Mouse (Mus musculus) hindbrain, embryonic 14.5 days (tissue): Measurements from ENCODE around the gene Phf11d. TPM values are rescaled to one million over a fixed set of nuclear protein-coding genes. Genes with fewer than 3 reads are reported as not detected.
"Not testable (repeated sequence)": the region's sequence is repeated elsewhere in the genome, so short reads cannot be mapped to it uniquely, and the experiment has no call there.

Experiments
- ATAC-seq: fragments of 200-750 bp; cut with Nextera tagmentation; 2 replicates; pipeline ENCODE4 v1.8.0; 2017; ENCODE audit warnings: moderate number of reproducible peaks, mild to moderate bottlenecking, moderate TSS enrichment, moderate library complexity; ENCODE audit not compliant: low FRiP score
- DNase-seq: peaks from one replicate; pipeline ENCODE4 v3.0.0-alpha.2; 2015; ENCODE audit warnings: low spot score
- H3K27ac ChIP-seq: fragments of 300-500 bp; sonication (generic); 2 replicates; pipeline ENCODE4 v1.5.1; 2014; ENCODE audit warnings: mild to moderate bottlenecking, moderate library complexity
- H3K27me3 ChIP-seq: fragments of 300-500 bp; sonication (generic); 2 replicates; pipeline ENCODE4 v1.6.1; 2014; ENCODE audit warnings: mild to moderate bottlenecking, low read length, mixed read lengths; ENCODE audit not compliant: control insufficient read depth, insufficient read depth
- H3K36me3 ChIP-seq: fragments of 300-500 bp; sonication (generic); replicated peaks from 2 replicates; pipeline ENCODE4 v1.6.1; 2014; ENCODE audit not compliant: control insufficient read depth, insufficient read depth
- H3K4me1 ChIP-seq: fragments of 300-500 bp; sonication (generic); replicated peaks from 2 replicates; pipeline ENCODE4 v1.6.1; 2014; ENCODE audit warnings: antibody characterized with exemption, low read length, mixed read lengths; ENCODE audit not compliant: control insufficient read depth, insufficient read depth
- H3K4me2 ChIP-seq: fragments of 300-500 bp; sonication (generic); replicated peaks from 2 replicates; pipeline ENCODE4 v1.6.1; 2014; ENCODE audit warnings: mild to moderate bottlenecking, moderate library complexity
- H3K4me3 ChIP-seq: fragments of 300-500 bp; sonication (generic); replicated peaks from 2 replicates; pipeline ENCODE4 v1.5.1; 2014; ENCODE audit warnings: mild to moderate bottlenecking, low read length
- H3K9ac ChIP-seq: fragments of 300-500 bp; sonication (generic); 2 replicates; pipeline ENCODE4 v1.6.1; 2014
- H3K9me3 ChIP-seq: fragments of 300-500 bp; sonication (generic); 2 replicates; pipeline ENCODE4 v1.6.1; 2016; ENCODE audit warnings: low read length; ENCODE audit not compliant: control insufficient read depth
- WGBS: fragments of 180-500 bp; shearing (Covaris S2); extraction: QIAGEN DNeasy Blood & Tissue Kit; methylation state at CpG from one replicate; pipeline ENCODE4 v1.1.7; 2014; 5-methylcytosine and 5-hydroxymethylcytosine counted together
- polyA plus RNA-seq: library from polyadenylated mRNA; unstranded; fragments of >200 nt; fragmentation: Nextera tagmentation; extraction: Ambion mirVana; gene quantifications from 2 replicates; pipeline ENCODE4 v1.2.1, GENCODE M21; 2014

Gene Phf11d
- polyA plus RNA-seq, 1 experiment from 2014 or later, result 0.60 TPM

DNA sequence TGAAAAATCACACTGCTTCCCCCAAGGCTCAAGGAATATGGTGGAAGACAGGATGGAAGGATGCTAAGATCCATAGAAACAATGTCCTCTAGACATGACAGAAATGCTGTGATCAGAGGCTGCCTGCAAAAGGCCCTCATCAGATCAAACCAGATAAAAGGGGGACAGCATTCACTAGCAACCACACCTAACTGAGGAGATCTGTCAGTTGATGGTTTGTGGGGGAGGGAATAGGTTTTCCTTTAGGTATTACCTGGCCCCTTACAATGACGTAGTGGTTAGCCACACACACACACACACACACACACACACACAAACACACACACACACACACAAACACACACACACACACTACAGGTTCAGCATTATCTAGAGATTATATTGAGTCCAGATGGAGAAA is 25.7 kb downstream of the Phf11d start:
- Histone ChIP-seq H3K9me3 (no peaks in the 10 kb centered on the region), H3K4me2 (no peak overlapping the region), H3K27ac (no peak overlapping the region), H3K36me3 (no peaks in the 10 kb centered on the region), H3K4me3 (no peak overlapping the region), H3K9ac (no peak overlapping the region), H3K4me1 (no peaks in the 10 kb centered on the region), H3K27me3 (no peaks in the 10 kb centered on the region)
- WGBS, result 85% methylated on average over 1 of the region's 1 CpGs
- ATAC-seq (no peak), DNase-seq (no peak)

DNA sequence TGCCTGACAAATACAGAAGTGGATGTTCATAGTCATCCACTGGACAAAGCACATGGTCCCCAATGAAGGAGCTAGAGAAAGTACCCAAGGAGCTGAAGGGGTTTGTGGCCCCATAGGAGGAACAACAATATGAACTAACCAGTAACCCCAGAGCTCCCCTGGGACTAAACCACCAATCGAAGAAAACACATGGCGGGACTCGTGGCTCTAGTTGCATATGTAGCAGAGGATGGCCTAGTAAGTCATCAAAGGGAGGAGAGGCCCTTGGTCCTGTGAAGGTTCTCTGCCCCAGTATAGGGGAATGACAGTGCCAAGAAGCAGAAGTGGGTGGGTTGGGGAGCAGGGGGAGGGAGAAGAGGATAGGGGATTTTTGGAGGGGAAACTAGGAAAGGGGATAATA is 29.2 kb downstream of the Phf11d start:
- H3K4me2 ChIP-seq, DNase-seq, H3K4me1 ChIP-seq, H3K27me3 ChIP-seq, H3K9me3 ChIP-seq, ATAC-seq, H3K36me3 ChIP-seq, H3K9ac ChIP-seq, H3K27ac ChIP-seq, H3K4me3 ChIP-seq: not testable (repeated sequence)
- WGBS, result 88% methylated on average over 3 of the region's 3 CpGs

DNA sequence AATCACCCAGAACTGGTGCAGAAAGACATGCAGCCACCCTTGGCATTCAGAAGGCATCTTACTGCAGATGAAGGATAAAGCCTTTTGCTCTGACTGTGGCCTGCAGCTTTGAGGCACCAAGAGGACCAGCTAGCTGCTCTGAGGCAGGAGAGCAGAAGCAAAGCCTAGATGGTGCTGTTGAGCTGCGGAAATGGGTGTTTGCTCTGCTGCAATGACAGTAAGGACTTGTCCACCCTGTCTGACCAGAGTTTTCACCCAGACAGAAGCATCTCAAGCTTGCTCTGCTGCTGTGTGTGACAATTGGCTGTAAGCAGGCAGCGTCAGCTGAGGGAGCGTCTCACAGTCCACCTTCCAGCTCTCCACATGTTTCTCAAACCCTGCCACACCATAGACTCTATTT is 34.8 kb downstream of the Phf11d start:
- not testable (repeated sequence) for H3K4me2 ChIP-seq, H3K36me3 ChIP-seq, H3K27ac ChIP-seq, H3K27me3 ChIP-seq, DNase-seq, ATAC-seq, H3K9ac ChIP-seq, H3K9me3 ChIP-seq, H3K4me1 ChIP-seq, H3K4me3 ChIP-seq
- 61% methylated on average over 3 of the region's 3 CpGs for WGBS

DNA sequence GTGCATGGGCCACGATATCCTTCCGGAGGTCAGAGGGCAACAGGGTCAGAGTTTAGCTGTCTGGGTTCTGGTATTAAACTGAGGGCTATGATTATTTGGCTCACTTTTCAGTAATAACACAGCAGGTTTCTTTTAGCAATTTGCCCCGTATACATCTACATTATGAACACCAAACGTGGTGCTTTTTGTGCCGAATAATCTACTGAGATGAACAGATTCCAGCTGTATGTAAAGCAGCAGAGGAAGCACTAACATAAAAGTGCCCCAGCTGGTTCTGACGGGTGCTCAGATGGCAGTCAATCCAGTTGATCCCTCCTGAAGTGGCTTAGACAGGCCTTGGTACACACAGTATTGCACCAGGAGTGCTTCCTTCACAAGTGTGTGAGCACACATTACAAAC is 45.3 kb downstream of the Phf11d start:
- H3K4me2 ChIP-seq, H3K4me3 ChIP-seq, DNase-seq, H3K36me3 ChIP-seq, H3K4me1 ChIP-seq, ATAC-seq, H3K27me3 ChIP-seq, H3K9ac ChIP-seq, H3K9me3 ChIP-seq, H3K27ac ChIP-seq: not testable (repeated sequence)
- WGBS, result 85% methylated on average over 6 of the region's 6 CpGs

DNA sequence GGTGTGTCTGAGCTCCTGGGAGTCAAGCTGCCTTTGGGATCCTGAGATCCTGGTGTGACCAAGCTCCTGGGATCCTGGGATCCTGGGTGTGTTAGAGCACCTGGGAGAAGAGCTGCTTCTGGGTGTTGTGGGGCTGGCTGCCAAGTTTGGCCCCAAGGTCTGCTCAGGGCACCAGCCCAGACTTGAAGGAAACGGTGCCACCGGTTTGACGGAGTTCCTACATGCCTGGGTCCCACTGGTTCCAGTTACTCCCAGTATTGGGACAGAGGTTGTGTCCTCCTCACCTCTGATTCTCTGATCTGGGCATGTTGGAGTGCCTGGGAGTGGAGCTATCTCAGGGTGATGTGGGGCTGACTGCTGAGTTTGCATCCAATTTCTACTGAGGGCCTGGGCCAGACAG is 46.2 kb downstream of the Phf11d start:
- not testable (repeated sequence) for H3K9ac ChIP-seq, DNase-seq, H3K4me2 ChIP-seq, H3K4me3 ChIP-seq, H3K4me1 ChIP-seq, ATAC-seq, H3K9me3 ChIP-seq, H3K27me3 ChIP-seq, H3K36me3 ChIP-seq, H3K27ac ChIP-seq
- WGBS, result 98% methylated on average over 3 of the region's 3 CpGs

Other genes starting within 250 kb of the Phf11d start
- gene 1700129C05Rik, start 222.6 kb downstream of the Phf11d start, polyA plus RNA-seq, result not detected in 2 replicates
- not detected in 2 replicates for gene Gm5142, start 186.7 kb downstream of the Phf11d start, polyA plus RNA-seq
- 47.9 and 51.9 TPM in 2 replicates for gene Rcbtb1, start 164.3 kb downstream of the Phf11d start, polyA plus RNA-seq
- not detected in 2 replicates for gene Gm6904, start 105.3 kb downstream of the Phf11d start, polyA plus RNA-seq
- gene Phf11a, start 67.9 kb downstream of the Phf11d start, polyA plus RNA-seq, result 0.15 and 0.18 TPM in 2 replicates
- gene Phf11b, start 24.1 kb downstream of the Phf11d start, polyA plus RNA-seq, result 0.21 TPM in 1 of 2 replicates, not detected in the other
- gene Phf11c, start 29.9 kb upstream of the Phf11d start, polyA plus RNA-seq, result 0.25 TPM in 2 replicates
- 6.3 and 8.9 TPM in 2 replicates for gene Setdb2, start 75.4 kb upstream of the Phf11d start, polyA plus RNA-seq
- gene Cab39l, start 75.5 kb upstream of the Phf11d start, polyA plus RNA-seq, result 32.2 and 33.4 TPM in 2 replicates
- gene Cdadc1, start 232.5 kb upstream of the Phf11d start, polyA plus RNA-seq, result 35.2 and 37.3 TPM in 2 replicates